Mouse (Mus musculus) stomach, postnatal 0 days (tissue): ENCODE data around the gene Cnksr3.

Source experiments
- CTCF ChIP-seq: IDR thresholded peaks from 2 replicates; pipeline ENCODE4 v1.5.1; 2016; ENCODE audit warnings: antibody characterized with exemption, low read depth, mild to moderate bottlenecking, moderate library complexity
- EP300 ChIP-seq: optimal IDR thresholded peaks from 2 replicates; pipeline ENCODE3; 2016; ENCODE audit warnings: antibody characterized with exemption

GRCm38 (mm10) chr10:7217551-7218127 lies 5.6 kb upstream of the Cnksr3 start:
- no peak for TF ChIP-seq CTCF
- TF ChIP-seq EP300: no peak
